In genomic region chr2:60848478-60848877, GRCm38 (mm10) we compare ENCODE assay signal across 19 mouse cellular contexts.
DNase-seq lines count a peak whose midpoint lies in the region; ATAC-seq and TF ChIP-seq lines count a peak whose summit lies in the region.
"Had no signal": no experiment of that assay in that cellular context is flagged by ENCODE, and none has a peak within 500 bp of the region (broad histone marks: within the 10 kb centered on the region; RNA-seq: fewer than 3 reads in every experiment).

No protein-coding gene starts in this region.

- TF ChIP-seq EP300 in MEL (IDR thresholded peaks at IDR 0.05; ENCODE audit: low read depth in 1 of 2, low read length in 2 of 2), result peak in 1 of 2 experiments; percentile 26; a peak in 1 of 4 replicates

- H3K27me3 ChIP-seq in MEL (ENCODE audit: control insufficient read depth in 1 of 2, insufficient read depth in 2 of 2, low read length in 2 of 2), result no peaks in the 10 kb centered on the region
- H3K27me3 ChIP-seq: embryonic facial prominence, embryonic 13.5 days; forebrain, embryonic 12.5 days; heart, embryonic 13.5 days; hindbrain, embryonic 12.5 days; intestine, embryonic 15.5 days had no signal

- H3K27ac ChIP-seq in MEL (ENCODE audit: control insufficient read depth, low read depth, low read length), result no peak overlapping the region
- H3K27ac ChIP-seq: embryonic facial prominence, embryonic 13.5 days; forebrain, embryonic 12.5 days; heart, embryonic 13.5 days; hindbrain, embryonic 12.5 days; intestine, embryonic 15.5 days had no signal

- H3K4me1 ChIP-seq in MEL (ENCODE audit: control insufficient read depth in 1 of 2, insufficient read depth in 2 of 2, low read length in 2 of 2), result peaks cover 6 to 19% of the 10 kb centered on the region in 2 experiments

- H3K9me3 ChIP-seq in MEL (replicated peaks; ENCODE audit: insufficient read depth, low read length), result no peaks in the 10 kb centered on the region
- H3K9me3 ChIP-seq: embryonic facial prominence, embryonic 13.5 days; forebrain, embryonic 12.5 days; heart, embryonic 13.5 days; hindbrain, embryonic 12.5 days; intestine, embryonic 15.5 days had no signal

- DNase-seq in A20 (ENCODE audit: low read depth, low spot score) (peak; percentile 10), MEL (ENCODE audit: low read depth, low spot score) (peak; percentile 72)
- no peak for DNase-seq in ovary, postnatal 36 days (ENCODE audit: low spot score)
- DNase-seq in kidney, adult 11 months, result no peak
- DNase-seq: adrenal gland, adult 8-10 months; adrenal gland, postnatal 36 days; cerebellum, adult 2 months; gastrocnemius, postnatal 14 days; heart, postnatal 36 days had no signal

- no peak for TF ChIP-seq POLR2A in MEL (IDR thresholded peaks at IDR 0.05; ENCODE audit: control insufficient read depth in 1 of 2, insufficient read depth in 1 of 2, low read depth in 1 of 2, low read length in 2 of 2, poor library complexity in 1 of 2)

- H3K36me3 ChIP-seq in MEL (ENCODE audit: control insufficient read depth in 1 of 2, insufficient read depth in 2 of 2, low read length in 2 of 2), result peaks cover 0 to 20% of the 10 kb centered on the region in 2 experiments; a peak in 2 of 4 replicates
- H3K36me3 ChIP-seq: forebrain, embryonic 12.5 days; hindbrain, embryonic 12.5 days; intestine, embryonic 15.5 days had no signal

- no peak for TF ChIP-seq CTCF in MEL (IDR thresholded peaks at IDR 0.05 in 2 of 3, conservative IDR thresholded peaks at IDR 0.05 in 1 of 3; ENCODE audit: control insufficient read depth in 1 of 3, insufficient read depth in 1 of 3, low read depth in 2 of 3, low read length in 3 of 3, poor library complexity in 1 of 3, severe bottlenecking in 1 of 3)

- ATAC-seq in hematopoietic stem cell, adult 5-6 weeks (replicated peaks in 1 of 2; ENCODE audit: insufficient read depth in 1 of 2, low FRiP score in 2 of 2, low TSS enrichment in 1 of 2, low read depth in 1 of 2, poor library complexity in 2 of 2, severe bottlenecking in 2 of 2), result peak; percentile 68 to 82; a peak in 3 of 4 replicates
- peak; percentile 88 for ATAC-seq in neutrophil, adult 5-6 weeks (ENCODE audit: extremely low read depth, insufficient number of reproducible peaks, low FRiP score, poor library complexity, severe bottlenecking)
- ATAC-seq in inflammation-experienced regulatory T-cells, adult 6 months, result no peak
- ATAC-seq: forebrain, embryonic 16.5 days; hindbrain, embryonic 16.5 days; intestine, embryonic 15.5 days had no signal

- no peak overlapping the region for H3K9ac ChIP-seq in MEL (ENCODE audit: control insufficient read depth, low read depth, low read length, poor library complexity, severe bottlenecking)
- H3K9ac ChIP-seq: embryonic facial prominence, embryonic 13.5 days; forebrain, embryonic 12.5 days; heart, embryonic 13.5 days; hindbrain, embryonic 12.5 days; intestine, embryonic 15.5 days had no signal

- TF ChIP-seq RAD21 in MEL (IDR thresholded peaks at IDR 0.05; ENCODE audit: low read depth, low read length), result no peak

- no peaks in the 10 kb centered on the region for H3K79me2 ChIP-seq in MEL (ENCODE audit: control insufficient read depth, insufficient read depth, low read length, poor library complexity)

- no peak overlapping the region for H3K4me3 ChIP-seq in MEL (ENCODE audit: control insufficient read depth in 1 of 2, insufficient read depth in 1 of 2, low read depth in 2 of 2, low read length in 2 of 2)
- H3K4me3 ChIP-seq: embryonic facial prominence, embryonic 13.5 days; forebrain, embryonic 12.5 days; heart, embryonic 13.5 days; hindbrain, embryonic 12.5 days; intestine, embryonic 15.5 days had no signal

TF ChIP-seq in MEL, 35 proteins besides CTCF, POLR2A, EP300 and RAD21:
- TF ChIP-seq CHD2 (IDR thresholded peaks at IDR 0.05; ENCODE audit: low read length) (no peak), MYB (IDR thresholded peaks at IDR 0.05; ENCODE audit: low read depth, low read length) (no peak), MAFK (IDR thresholded peaks at IDR 0.05; ENCODE audit: borderline replicate concordance, low read depth, low read length) (no peak), GATA1 (IDR thresholded peaks at IDR 0.05; ENCODE audit: low read depth, low read length) (no peak), MAX (IDR thresholded peaks at IDR 0.05; ENCODE audit: low read length) (peak; percentile 44; the same call in 1 of the 2 replicates), ZNF384 (IDR thresholded peaks at IDR 0.05; ENCODE audit: low read depth, low read length) (no peak), USF1 (IDR thresholded peaks at IDR 0.05; ENCODE audit: low read depth, low read length) (no peak), E2F4 (IDR thresholded peaks at IDR 0.05; ENCODE audit: borderline replicate concordance, low read depth, low read length) (no peak), NELFE (IDR thresholded peaks at IDR 0.05; ENCODE audit: low read depth, low read length) (peak; percentile 28; the same call in 1 of the 2 replicates), ETS1 (IDR thresholded peaks at IDR 0.05; ENCODE audit: low read depth, low read length) (no peak), ZMIZ1 (IDR thresholded peaks at IDR 0.05; ENCODE audit: low read depth, low read length) (no peak), MXI1 (IDR thresholded peaks at IDR 0.05; ENCODE audit: low read depth, low read length) (no peak), HCFC1 (IDR thresholded peaks at IDR 0.05; ENCODE audit: low read depth, low read length) (no peak), MYC (IDR thresholded peaks at IDR 0.05; ENCODE audit: low read depth, low read length) (peak; percentile 41; the same call in 1 of the 2 replicates), ZC3H11A (IDR thresholded peaks at IDR 0.05; ENCODE audit: low read depth, low read length) (no peak), TBP (IDR thresholded peaks at IDR 0.05; ENCODE audit: low read depth, low read length) (no peak), BHLHE40 (IDR thresholded peaks at IDR 0.05; ENCODE audit: borderline replicate concordance, low read depth, low read length) (peak; percentile 30; the same call in 1 of the 2 replicates), TCF12 (IDR thresholded peaks at IDR 0.05; ENCODE audit: low read depth, low read length) (no peak), TAL1 (IDR thresholded peaks at IDR 0.05; ENCODE audit: low read length) (no peak), POLR2AphosphoS2 (IDR thresholded peaks at IDR 0.05; ENCODE audit: low read length) (no peak), GABPA (IDR thresholded peaks at IDR 0.05; ENCODE audit: low read depth, low read length) (no peak), KAT2A (conservative IDR thresholded peaks at IDR 0.05; ENCODE audit: low read depth, low read length) (no peak), MEF2A (IDR thresholded peaks at IDR 0.05; ENCODE audit: extremely low read depth, insufficient replicate concordance, low read depth, low read length, poor library complexity, severe bottlenecking) (no peak), SIN3A (IDR thresholded peaks at IDR 0.05; ENCODE audit: low read length) (0 out of 2 replicates have a peak, but pooled peaks have one; percentile 5), CHD1 (IDR thresholded peaks at IDR 0.05; ENCODE audit: low read depth, low read length) (no peak), RCOR1 (IDR thresholded peaks at IDR 0.05; ENCODE audit: low read depth, low read length) (no peak), ELF1 (IDR thresholded peaks at IDR 0.05; ENCODE audit: low read depth, low read length) (0 out of 2 replicates have a peak, but pooled peaks have one; percentile 32), UBTF (IDR thresholded peaks at IDR 0.05; ENCODE audit: borderline replicate concordance, insufficient read depth, low read depth, low read length) (no peak), MAZ (IDR thresholded peaks at IDR 0.05; ENCODE audit: low read depth, low read length) (0 out of 2 replicates have a peak, but pooled peaks have one; percentile 32), NRF1 (IDR thresholded peaks at IDR 0.05; ENCODE audit: insufficient read depth, low read depth, low read length, poor library complexity, severe bottlenecking) (peak; percentile 55), JUND (IDR thresholded peaks at IDR 0.05; ENCODE audit: low read depth, low read length) (no peak), SMC3 (IDR thresholded peaks at IDR 0.05; ENCODE audit: low read depth, low read length) (no peak), ZKSCAN1 (IDR thresholded peaks at IDR 0.05; ENCODE audit: low read depth, low read length) (no peak), POLR2AphosphoS5 (IDR thresholded peaks at IDR 0.05; ENCODE audit: borderline replicate concordance, low read depth, low read length) (no peak), USF2 (IDR thresholded peaks at IDR 0.05; ENCODE audit: borderline replicate concordance in 1 of 2, insufficient read depth in 1 of 2, low read depth in 1 of 2, low read length in 2 of 2) (no peak)

Comparison
In these comparisons a context has a peak if more than half of its experiments do, and no peak if none do; other contexts are left out.
1. DNase-seq: peak in A20 (single experiment) and MEL (single experiment); none in ovary, postnatal 36 days (single experiment) and kidney, adult 11 months (single experiment).